Mouse (Mus musculus): Measurements from ENCODE around the gene Col5a1.

DNA sequence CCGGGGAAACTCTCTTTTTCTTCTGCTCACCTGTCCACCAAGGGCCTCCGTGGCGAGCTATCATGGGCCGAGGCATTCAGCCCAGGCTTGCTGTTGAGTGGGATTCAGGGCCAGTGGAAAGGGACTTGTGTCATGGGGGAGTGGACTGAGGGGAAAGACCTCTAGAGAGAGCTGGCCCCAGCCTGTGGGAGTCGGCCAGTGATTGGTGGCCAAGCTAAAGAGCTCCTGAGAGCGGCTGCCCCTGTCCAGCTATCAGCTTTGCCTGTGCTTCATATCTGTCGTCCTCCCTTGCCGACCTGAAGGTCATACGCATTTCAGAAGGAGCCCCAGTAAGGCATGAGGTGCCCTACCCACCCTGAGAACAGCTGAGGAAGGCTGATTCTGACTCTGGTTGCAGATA is 48.6 kb downstream of the Col5a1 start:
- TF ChIP-seq POLR2A (IDR thresholded peaks at IDR 0.05; ENCODE audit: borderline replicate concordance, insufficient read depth, low read length) (no peak), CTCF (IDR thresholded peaks at IDR 0.05; ENCODE audit: borderline replicate concordance, insufficient read depth, low read depth, low read length) (no peak)

Measured in cerebellum, adult 2 months (tissue).